Mouse (Mus musculus): ENCODE data around the gene Crb1. TPM values are rescaled to one million over a fixed set of nuclear protein-coding genes. Genes with fewer than 3 reads are reported as not detected.

The Crb1 gene
- polyA plus RNA-seq, 1 experiment from 2014 or later: 2.5 TPM

- no peak overlapping the region for H3K4me2 ChIP-seq
- H3K36me3 ChIP-seq (ENCODE audit: poor library complexity, severe bottlenecking): no peaks in the 10 kb centered on the region
- H3K9ac ChIP-seq: no peak overlapping the region
- H3K9me3 ChIP-seq (replicated peaks): no peaks in the 10 kb centered on the region
- 25% methylated on average over 4 of the region's 4 CpGs for WGBS
- ATAC-seq: no peak
- no peak overlapping the region for H3K4me3 ChIP-seq
- H3K4me1 ChIP-seq: peaks cover 21% of the 10 kb centered on the region
- no peaks in the 10 kb centered on the region for H3K27me3 ChIP-seq
- H3K27ac ChIP-seq: no peak overlapping the region
These were observed 2.7 kb upstream of the Crb1 start for GRCm38 (mm10) chr1:139379621-139379984.

DNA sequence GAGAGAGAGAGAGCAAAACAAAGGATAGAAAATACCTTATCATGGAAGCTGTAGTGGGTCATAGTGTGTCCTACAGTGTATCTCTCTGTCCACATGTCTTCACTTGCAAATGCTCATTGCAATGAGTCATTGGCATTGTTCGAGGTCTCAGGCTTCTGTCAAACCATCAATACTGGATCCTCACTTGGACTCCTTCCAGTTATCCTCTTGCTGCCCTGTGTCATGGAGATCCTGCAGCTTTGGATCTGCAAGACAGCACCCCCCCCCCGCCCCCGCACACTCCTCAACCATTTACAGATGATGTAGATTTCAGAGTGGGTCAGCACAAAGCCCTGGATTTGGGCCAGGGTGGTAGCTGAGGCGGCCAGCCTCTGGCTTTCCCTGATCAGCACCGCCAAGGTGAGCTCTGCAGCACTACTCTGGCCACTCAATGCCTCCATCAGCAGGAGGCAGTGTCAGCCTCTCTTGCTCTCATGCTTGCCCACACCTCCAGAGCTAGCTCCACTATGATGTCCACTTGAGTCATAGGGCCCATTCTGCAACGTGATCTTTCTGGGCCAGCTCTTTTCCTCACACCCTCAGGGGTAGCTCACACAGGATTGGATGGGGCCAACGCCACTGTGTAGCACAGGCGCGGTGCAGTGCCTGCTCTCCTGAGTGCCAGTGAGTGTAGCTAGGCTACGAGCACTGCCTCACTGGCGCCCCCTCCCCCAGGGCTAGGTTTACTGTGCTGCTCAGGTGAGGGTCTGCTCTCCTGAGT lies 2.1 kb upstream of the Crb1 start:
- no peak overlapping the region for H3K4me2 ChIP-seq
- H3K9ac ChIP-seq: no peak overlapping the region
- H3K36me3 ChIP-seq (ENCODE audit: poor library complexity, severe bottlenecking): no peaks in the 10 kb centered on the region
- no peaks in the 10 kb centered on the region for H3K9me3 ChIP-seq (replicated peaks)
- no peak overlapping the region for H3K4me3 ChIP-seq
- peaks cover 21% of the 10 kb centered on the region for H3K4me1 ChIP-seq
- WGBS: 19% methylated on average over 11 of the region's 11 CpGs
- H3K27ac ChIP-seq: no peak overlapping the region
- ATAC-seq: no peak
- H3K27me3 ChIP-seq: no peaks in the 10 kb centered on the region

GRCm38 (mm10) chr1:139375900-139376299 lies 1.0 kb downstream of the Crb1 start:
- Histone ChIP-seq H3K4me1 (peaks cover 21% of the 10 kb centered on the region), H3K9ac (peak overlapping the region; percentile 1), H3K36me3 (ENCODE audit: poor library complexity, severe bottlenecking) (no peaks in the 10 kb centered on the region), H3K9me3 (replicated peaks) (no peaks in the 10 kb centered on the region), H3K4me2 (peak overlapping the region; percentile 57), H3K27ac (peak overlapping the region; percentile 69), H3K27me3 (no peaks in the 10 kb centered on the region), H3K4me3 (peak overlapping the region; percentile 30)
- 5% methylated on average over 6 of the region's 6 CpGs for WGBS
- ATAC-seq: peak; percentile 81

- no peak overlapping the region for H3K9ac ChIP-seq
- no peaks in the 10 kb centered on the region for H3K9me3 ChIP-seq (replicated peaks)
- H3K36me3 ChIP-seq (ENCODE audit: poor library complexity, severe bottlenecking): no peaks in the 10 kb centered on the region
- no peak overlapping the region for H3K4me3 ChIP-seq
- H3K27me3 ChIP-seq: no peaks in the 10 kb centered on the region
- 65% methylated on average over 6 of the region's 6 CpGs for WGBS
- ATAC-seq: no peak
- no peak overlapping the region for H3K27ac ChIP-seq
- H3K4me2 ChIP-seq: no peak overlapping the region
- H3K4me1 ChIP-seq: peaks cover 10% of the 10 kb centered on the region
These were observed 5.6 kb downstream of the Crb1 start for GRCm38 (mm10) chr1:139371341-139371740.

DNA sequence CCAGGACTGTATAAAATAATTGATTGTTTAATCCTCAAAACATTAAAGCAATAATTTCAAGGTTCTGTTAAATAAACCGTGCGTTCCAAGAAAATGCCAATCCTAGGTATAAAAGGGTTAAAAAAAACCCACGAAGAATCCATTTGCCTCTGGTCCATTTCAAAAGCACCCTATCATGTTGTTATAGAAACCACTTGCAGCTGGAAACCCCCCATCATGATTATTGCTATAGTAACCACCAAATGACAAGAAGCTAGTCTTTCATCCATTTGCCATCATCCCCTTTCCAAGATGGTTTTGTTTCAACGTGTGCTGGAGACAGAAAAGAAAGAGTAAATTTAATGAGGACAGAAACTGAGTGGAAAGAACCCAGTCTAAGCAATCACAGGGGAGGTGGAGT lies 28.3 kb downstream of the Crb1 start:
- 21% methylated on average over 4 of the region's 4 CpGs for WGBS
- no peak overlapping the region for H3K9ac ChIP-seq
- H3K4me3 ChIP-seq: no peak overlapping the region
- H3K27me3 ChIP-seq: no peaks in the 10 kb centered on the region
- H3K4me2 ChIP-seq: no peak overlapping the region
- no peak overlapping the region for H3K27ac ChIP-seq
- no peak for ATAC-seq
- no peaks in the 10 kb centered on the region for H3K36me3 ChIP-seq (ENCODE audit: poor library complexity, severe bottlenecking)
- H3K9me3 ChIP-seq (replicated peaks): no peaks in the 10 kb centered on the region
- H3K4me1 ChIP-seq: peaks cover 29% of the 10 kb centered on the region

DNA sequence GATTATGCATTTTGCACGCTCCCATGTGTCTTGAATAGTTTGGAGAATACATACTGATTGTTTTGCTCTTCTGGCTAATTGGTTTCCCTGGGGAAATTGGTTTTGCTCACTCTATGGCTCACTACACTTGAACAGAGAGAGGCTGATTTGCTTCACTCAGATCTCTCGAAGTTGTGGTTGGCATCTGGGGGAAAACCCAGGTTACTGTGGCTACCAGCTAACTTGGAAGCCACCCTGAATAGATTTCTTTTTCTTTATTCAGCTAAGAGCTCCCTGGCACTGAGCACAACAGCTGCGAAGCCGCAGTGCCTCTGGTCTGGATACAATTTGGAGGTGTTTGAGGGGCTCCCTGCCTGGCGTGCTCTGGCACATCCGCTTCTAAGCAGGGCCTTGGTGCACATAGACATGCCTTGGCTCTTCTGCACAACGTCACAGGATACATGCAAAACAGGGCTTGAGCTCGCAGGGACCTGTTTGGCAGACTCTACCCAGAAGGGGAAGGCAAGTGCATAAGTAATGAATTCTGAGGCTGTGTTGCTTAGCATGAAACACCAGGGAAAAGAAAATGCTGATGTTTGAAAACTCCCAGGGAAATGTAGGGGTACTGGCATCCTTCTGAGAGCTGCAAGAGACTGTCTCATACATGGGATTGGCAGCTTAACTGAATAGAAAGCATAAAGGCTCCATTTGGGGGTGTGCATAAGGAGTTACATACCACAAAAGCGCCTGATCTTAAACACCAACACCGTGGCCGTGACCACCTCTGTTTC lies 30.1 kb downstream of the Crb1 start:
- WGBS: 22% methylated on average over 11 of the region's 11 CpGs
- Histone ChIP-seq H3K4me3 (no peak overlapping the region), H3K27ac (peak overlapping the region; percentile 88), H3K9me3 (replicated peaks) (no peaks in the 10 kb centered on the region), H3K9ac (no peak overlapping the region), H3K27me3 (no peaks in the 10 kb centered on the region), H3K4me1 (peaks cover 29% of the 10 kb centered on the region), H3K36me3 (ENCODE audit: poor library complexity, severe bottlenecking) (no peaks in the 10 kb centered on the region), H3K4me2 (peak overlapping the region; percentile 29)
- peak; percentile 95 for ATAC-seq

- peak; percentile 13; the same call in 1 of the 2 replicates for ATAC-seq
- 36% methylated on average over 6 of the region's 6 CpGs for WGBS
- peaks cover 29% of the 10 kb centered on the region for H3K4me1 ChIP-seq
These were observed 30.8 kb downstream of the Crb1 start for GRCm38 (mm10) chr1:139346030-139346601.

GRCm38 (mm10) chr1:139340178-139340859 lies 36.6 kb downstream of the Crb1 start:
- Histone ChIP-seq H3K9me3 (replicated peaks) (no peaks in the 10 kb centered on the region), H3K4me2 (no peak overlapping the region), H3K27ac (no peak overlapping the region), H3K9ac (no peak overlapping the region), H3K4me3 (no peak overlapping the region), H3K27me3 (no peaks in the 10 kb centered on the region), H3K4me1 (0 out of 2 replicates have a peak, but pooled peaks cover 3% of the 10 kb centered on the region), H3K36me3 (ENCODE audit: poor library complexity, severe bottlenecking) (no peaks in the 10 kb centered on the region)
- peak; percentile 83 for ATAC-seq
- WGBS: 0% methylated on average over 1 of the region's 2 CpGs

More at GRCm38 (mm10) chr1:139346030-139346601, 30.8 kb downstream of the Crb1 start:
- Histone ChIP-seq H3K9me3 (replicated peaks) (no peaks in the 10 kb centered on the region), H3K27ac (peak overlapping the region; percentile 88), H3K9ac (no peak overlapping the region), H3K36me3 (ENCODE audit: poor library complexity, severe bottlenecking) (no peaks in the 10 kb centered on the region), H3K4me3 (no peak overlapping the region), H3K4me2 (no peak overlapping the region), H3K27me3 (no peaks in the 10 kb centered on the region)

GRCm38 (mm10) chr1:139336997-139337396 lies 39.9 kb downstream of the Crb1 start:
- Histone ChIP-seq H3K36me3 (ENCODE audit: poor library complexity, severe bottlenecking) (no peaks in the 10 kb centered on the region), H3K4me1 (0 out of 2 replicates have a peak, but pooled peaks cover 3% of the 10 kb centered on the region), H3K9me3 (replicated peaks) (no peaks in the 10 kb centered on the region), H3K27me3 (no peaks in the 10 kb centered on the region), H3K4me3 (no peak overlapping the region), H3K9ac (no peak overlapping the region), H3K27ac (no peak overlapping the region), H3K4me2 (no peak overlapping the region)
- no peak for ATAC-seq
- WGBS: 78% methylated on average over 2 of the region's 2 CpGs

DNA sequence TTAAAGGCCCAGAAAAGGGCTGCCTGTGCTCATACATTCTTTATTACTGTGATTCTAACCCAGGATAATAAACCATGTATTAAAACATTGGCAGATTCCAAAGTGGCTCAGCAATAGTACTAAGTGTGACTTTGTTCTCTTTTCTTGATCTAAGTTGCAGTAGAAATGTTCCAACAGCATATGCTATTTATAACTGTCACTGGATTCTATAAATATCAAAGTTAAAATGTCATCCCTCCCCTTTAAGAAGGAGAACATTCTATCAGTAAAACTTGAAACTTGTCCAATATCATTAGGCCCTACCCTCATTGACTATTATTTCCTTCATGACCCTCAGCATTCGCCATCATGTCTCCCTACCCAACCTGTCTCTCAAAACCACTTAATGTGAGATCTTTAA lies 48.1 kb downstream of the Crb1 start:
- Histone ChIP-seq H3K4me3 (no peak overlapping the region), H3K27me3 (no peaks in the 10 kb centered on the region), H3K9me3 (replicated peaks) (no peaks in the 10 kb centered on the region), H3K4me1 (no peaks in the 10 kb centered on the region), H3K9ac (no peak overlapping the region), H3K4me2 (no peak overlapping the region), H3K36me3 (ENCODE audit: poor library complexity, severe bottlenecking) (no peaks in the 10 kb centered on the region), H3K27ac (no peak overlapping the region)
- ATAC-seq: no peak
- WGBS: 90% methylated on average over 1 of the region's 1 CpGs

GRCm38 (mm10) chr1:139328286-139328685 lies 48.6 kb downstream of the Crb1 start:
- H3K36me3 ChIP-seq (ENCODE audit: poor library complexity, severe bottlenecking): no peaks in the 10 kb centered on the region
- no peaks in the 10 kb centered on the region for H3K9me3 ChIP-seq (replicated peaks)
- no peak for ATAC-seq
- H3K27ac ChIP-seq: no peak overlapping the region
- H3K4me1 ChIP-seq: no peaks in the 10 kb centered on the region
- H3K4me3 ChIP-seq: no peak overlapping the region
- no peaks in the 10 kb centered on the region for H3K27me3 ChIP-seq
- no peak overlapping the region for H3K9ac ChIP-seq
- no peak overlapping the region for H3K4me2 ChIP-seq
- 90% methylated on average over 5 of the region's 5 CpGs for WGBS

- Histone ChIP-seq H3K9me3 (replicated peaks) (no peaks in the 10 kb centered on the region), H3K27ac (no peak overlapping the region), H3K27me3 (no peaks in the 10 kb centered on the region), H3K4me3 (no peak overlapping the region), H3K9ac (no peak overlapping the region), H3K4me1 (no peaks in the 10 kb centered on the region), H3K4me2 (no peak overlapping the region), H3K36me3 (ENCODE audit: poor library complexity, severe bottlenecking) (no peaks in the 10 kb centered on the region)
- WGBS: 60% methylated on average over 2 of the region's 2 CpGs
- ATAC-seq: no peak
These were observed 51.5 kb downstream of the Crb1 start for GRCm38 (mm10) chr1:139325378-139325777.
